Mouse (Mus musculus) lung, postnatal 10 days (tissue): Measurements from ENCODE around the gene Tgtp1.
"Not testable (repeated sequence)": the region's sequence is repeated elsewhere in the genome, so short reads cannot be mapped to it uniquely, and the experiment has no call there.

ENCODE experiments used
- DNase-seq: peaks from one replicate; pipeline ENCODE4 v3.0.0; 2021

Gene Tgtp1

DNA sequence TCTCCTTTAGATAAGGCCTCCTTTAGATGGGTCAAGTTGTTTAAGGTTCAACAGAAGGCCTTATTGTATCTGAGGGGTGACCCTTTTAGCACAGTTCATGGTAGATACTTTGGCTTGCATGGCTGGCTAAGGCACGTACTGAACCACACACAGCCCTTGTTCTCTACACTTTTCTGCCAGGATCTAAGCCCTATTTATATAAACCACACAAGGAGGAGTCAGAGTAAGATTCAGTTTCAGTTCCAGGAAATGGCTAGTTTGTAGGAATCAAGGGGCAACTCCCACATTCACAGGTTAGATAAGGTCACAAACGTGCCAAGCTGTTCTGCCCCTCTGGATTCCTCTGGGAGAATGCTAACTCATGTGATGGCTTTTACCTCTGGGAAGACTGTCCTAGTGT lies at the start of gene Tgtp1:
Gene Tgtp1 (minus strand): TSS at position 155 of the 400 bp plus-strand sequence.
- DNase-seq = not testable (repeated sequence)

DNA sequence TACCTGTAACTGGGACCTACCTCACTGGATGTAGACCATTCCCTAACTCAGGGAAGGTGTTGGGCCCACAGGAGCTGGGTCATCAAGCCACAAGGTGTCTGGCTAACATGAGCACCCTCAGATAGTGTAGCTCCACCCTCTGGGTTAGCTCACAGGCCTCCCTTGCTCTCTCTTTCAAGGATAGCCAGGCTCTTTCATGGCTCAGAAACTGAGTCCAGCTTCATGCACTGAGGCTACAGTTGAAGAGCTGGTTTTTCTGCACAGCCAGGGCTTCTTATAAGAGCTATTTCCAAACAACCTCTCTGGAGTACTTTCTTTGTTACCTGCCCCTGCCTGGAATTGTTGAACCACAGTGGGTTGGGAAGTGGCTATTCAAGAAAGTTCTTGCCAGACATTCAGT lies 18.1 kb upstream of the Tgtp1 start:
- DNase-seq = not testable (repeated sequence)

- DNase-seq = not testable (repeated sequence)
Observed at GRCm38 (mm10) chr11:49006785-49007184, 12.8 kb upstream of the Tgtp1 start.

GRCm38 (mm10) chr11:49006317-49006716 lies 12.3 kb upstream of the Tgtp1 start:
- DNase-seq = not testable (repeated sequence)

DNA sequence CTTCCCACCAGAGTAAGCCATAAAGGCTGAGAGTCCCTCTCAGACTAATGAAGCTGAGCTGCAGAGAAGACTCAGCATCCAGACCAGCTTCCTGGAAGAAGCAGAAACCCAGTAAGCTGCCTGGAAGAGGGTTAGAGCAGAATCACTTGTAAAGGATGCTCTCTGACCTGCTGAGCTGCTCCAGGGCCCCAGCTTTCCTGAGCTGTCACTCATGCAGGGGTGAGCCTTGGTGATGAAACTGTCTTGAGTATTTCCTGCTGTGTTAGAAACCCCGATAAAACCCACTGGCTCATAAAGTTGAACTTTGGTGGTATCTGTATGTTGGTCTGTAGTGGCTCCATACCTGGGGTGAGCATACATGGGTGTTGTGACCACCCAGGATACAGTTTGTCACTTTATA lies 6.4 kb upstream of the Tgtp1 start:
- DNase-seq = not testable (repeated sequence)

- DNase-seq = not testable (repeated sequence)
Observed at GRCm38 (mm10) chr11:48993296-48993695, 676 bp downstream of the Tgtp1 start.

GRCm38 (mm10) chr11:48991740-48992520 lies 2.0 kb downstream of the Tgtp1 start, which contains the start of gene Gm12185:
Gm12185 (minus strand) TSS chr11:48992226.
- not testable (repeated sequence) for DNase-seq

DNA sequence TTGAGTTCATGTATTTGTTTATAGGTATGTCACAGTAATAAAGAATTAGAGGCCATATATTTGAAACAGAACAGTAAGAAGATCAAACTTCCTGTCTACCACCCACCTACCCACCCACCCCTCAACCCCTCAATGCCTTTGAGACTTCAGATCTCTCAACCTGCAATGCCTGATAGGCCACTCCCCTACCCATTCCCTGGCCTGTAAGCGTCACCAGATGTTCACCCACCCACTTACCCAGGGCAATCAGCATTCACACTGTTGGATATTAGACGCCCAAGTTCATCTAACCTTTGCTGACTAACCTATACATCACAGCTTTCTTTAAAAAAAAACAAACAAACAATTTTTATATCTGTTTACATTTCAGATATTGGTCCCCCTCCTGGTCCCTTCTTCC lies 4.0 kb downstream of the Tgtp1 start:
- not testable (repeated sequence) for DNase-seq

- DNase-seq = not testable (repeated sequence)
Observed at GRCm38 (mm10) chr11:48988219-48988618, 5.8 kb downstream of the Tgtp1 start.

DNA sequence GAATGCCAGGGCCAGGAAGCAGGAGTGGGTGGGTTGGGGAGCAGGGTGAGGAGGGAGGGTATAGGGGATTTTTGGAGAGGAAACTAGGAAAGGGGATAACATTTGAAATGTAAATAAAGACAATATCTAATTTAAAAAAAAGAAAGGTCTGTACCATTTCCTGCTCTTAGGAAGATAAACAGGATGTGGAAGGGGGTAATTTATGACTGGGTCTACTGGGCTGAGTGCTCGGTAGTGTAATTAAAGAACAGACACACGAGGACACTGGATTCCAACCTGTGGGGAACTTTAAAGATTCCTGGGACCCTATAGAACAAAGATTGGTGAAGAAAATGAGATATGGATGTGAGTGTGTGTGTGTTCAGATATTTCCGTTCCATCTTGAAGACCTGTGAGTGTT lies 11.1 kb downstream of the Tgtp1 start:
- not testable (repeated sequence) for DNase-seq

DNA sequence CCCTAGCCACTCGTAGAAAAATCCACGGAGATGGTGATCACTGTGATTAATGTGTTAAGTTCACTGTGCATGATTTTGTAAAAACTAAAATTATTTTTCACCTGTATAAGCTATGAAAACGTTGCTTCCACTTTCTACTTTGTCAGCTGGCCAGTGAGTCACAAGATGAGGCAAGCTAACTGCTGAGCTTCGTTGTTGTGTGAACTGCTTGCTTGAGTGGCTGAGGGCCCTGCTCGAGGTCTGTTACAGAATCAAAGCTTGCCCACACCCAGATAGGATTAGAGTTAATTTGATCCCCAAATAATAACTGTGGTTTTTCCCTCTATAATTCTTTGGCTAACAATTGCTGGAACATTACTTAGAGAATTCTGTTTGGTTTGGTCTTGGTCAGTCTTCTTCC lies 13.9 kb downstream of the Tgtp1 start:
- DNase-seq = not testable (repeated sequence)

GRCm38 (mm10) chr11:48979251-48979650 lies 14.7 kb downstream of the Tgtp1 start, which contains the start of gene 9930111J21Rik1:
9930111J21Rik1 (minus strand) TSS chr11:48979398.
- not testable (repeated sequence) for DNase-seq

- not testable (repeated sequence) for DNase-seq
Observed at GRCm38 (mm10) chr11:48978240-48978939, 15.6 kb downstream of the Tgtp1 start, which contains the start of gene Olfr56. Olfr56 (plus strand) TSS chr11:48978889.

DNA sequence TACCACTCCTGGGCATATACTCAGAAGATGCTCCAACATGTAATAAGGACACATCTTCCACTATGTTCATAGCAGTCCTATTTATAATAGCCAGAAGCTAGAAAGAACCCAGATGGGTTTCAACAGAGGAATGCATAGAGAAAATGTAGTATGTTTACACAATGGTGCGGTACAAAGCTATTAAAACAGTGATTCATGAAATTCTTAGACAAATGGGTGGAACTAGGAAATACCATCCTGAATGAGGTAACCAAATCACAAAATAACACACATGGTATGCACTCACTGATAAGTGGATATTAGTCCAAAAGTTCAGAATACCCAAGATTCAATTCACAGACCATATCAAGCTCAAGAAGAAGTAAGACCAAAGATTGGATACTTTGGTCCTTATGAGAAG lies 19.3 kb downstream of the Tgtp1 start:
- DNase-seq = not testable (repeated sequence)

DNA sequence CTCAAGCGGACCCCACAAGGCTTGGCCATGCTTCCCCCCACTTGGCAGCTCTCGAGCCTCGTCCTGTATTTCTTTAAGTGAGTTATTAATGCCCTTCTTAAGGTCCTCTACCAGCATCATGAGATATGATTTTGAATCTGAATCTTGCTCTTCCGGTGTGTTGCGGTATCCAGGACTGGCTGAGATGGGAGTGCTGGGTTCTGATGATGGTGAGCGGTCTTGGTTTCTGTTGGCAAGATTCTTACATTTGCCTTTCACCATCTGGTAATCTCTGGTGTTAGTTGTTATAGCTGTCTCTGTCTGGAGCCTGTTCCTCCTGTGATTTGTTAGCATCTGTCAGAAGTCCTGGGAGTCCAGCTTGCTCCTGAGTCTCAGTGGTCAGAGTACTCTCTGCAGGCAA lies 47.9 kb downstream of the Tgtp1 start, which contains the start of gene Psme2b:
Gene Psme2b (minus strand): TSS at position 101 of the 400 bp plus-strand sequence.
- not testable (repeated sequence) for DNase-seq

GRCm38 (mm10) chr11:48939286-48939685 lies 54.7 kb downstream of the Tgtp1 start:
- DNase-seq = not testable (repeated sequence)
